Mouse (Mus musculus) neural tube, embryonic 12.5 days (tissue): Measurements from ENCODE around the gene Cd300ld2. TPM values are rescaled to one million over a fixed set of nuclear protein-coding genes. Genes with fewer than 3 reads are reported as not detected.
"Not testable (repeated sequence)": the region's sequence is repeated elsewhere in the genome, so short reads cannot be mapped to it uniquely, and the experiment has no call there.

ENCODE experiments used
- ATAC-seq: fragments of 200-750 bp; cut with Nextera tagmentation; 2 replicates; pipeline ENCODE4 v1.8.0; 2017; ENCODE audit warnings: low read depth, mild to moderate bottlenecking, moderate TSS enrichment, moderate library complexity; ENCODE audit not compliant: low FRiP score
- H3K27ac ChIP-seq: fragments of 300-500 bp; sonication (generic); 2 replicates; pipeline ENCODE4 v1.5.1; 2016
- H3K27me3 ChIP-seq: fragments of 300-500 bp; sonication (generic); replicated peaks from 2 replicates; pipeline ENCODE4 v1.6.1; 2016; ENCODE audit warnings: mild to moderate bottlenecking
- H3K36me3 ChIP-seq: fragments of 300-500 bp; sonication (generic); 2 replicates; pipeline ENCODE4 v1.6.1; 2016; ENCODE audit warnings: mild to moderate bottlenecking
- H3K4me1 ChIP-seq: fragments of 300-500 bp; sonication (generic); 2 replicates; pipeline ENCODE4 v1.6.1; 2016
- H3K4me2 ChIP-seq: fragments of 300-500 bp; sonication (generic); replicated peaks from 2 replicates; pipeline ENCODE4 v1.6.1; 2016; ENCODE audit warnings: mild to moderate bottlenecking
- H3K4me3 ChIP-seq: fragments of 300-500 bp; sonication (generic); 2 replicates; pipeline ENCODE4 v1.5.1; 2016
- H3K9ac ChIP-seq: fragments of 300-500 bp; sonication (generic); 2 replicates; pipeline ENCODE4 v1.6.1; 2016; ENCODE audit warnings: mild to moderate bottlenecking
- H3K9me3 ChIP-seq: fragments of 300-500 bp; sonication (generic); 2 replicates; pipeline ENCODE4 v1.6.1; 2016; ENCODE audit warnings: mild to moderate bottlenecking
- WGBS: fragments of 180-500 bp; shearing (Covaris S2); methylation state at CpG from one replicate; pipeline ENCODE4 v1.1.7; 2016; 5-methylcytosine and 5-hydroxymethylcytosine counted together
- polyA plus RNA-seq: library from polyadenylated mRNA; unstranded; fragments of >200 nt; fragmentation: Nextera tagmentation; extraction: Ambion mirVana; gene quantifications from 2 replicates; pipeline ENCODE4 v1.2.1, GENCODE M21; 2016

Gene Cd300ld2
- polyA plus RNA-seq, result not detected in 2 replicates

DNA sequence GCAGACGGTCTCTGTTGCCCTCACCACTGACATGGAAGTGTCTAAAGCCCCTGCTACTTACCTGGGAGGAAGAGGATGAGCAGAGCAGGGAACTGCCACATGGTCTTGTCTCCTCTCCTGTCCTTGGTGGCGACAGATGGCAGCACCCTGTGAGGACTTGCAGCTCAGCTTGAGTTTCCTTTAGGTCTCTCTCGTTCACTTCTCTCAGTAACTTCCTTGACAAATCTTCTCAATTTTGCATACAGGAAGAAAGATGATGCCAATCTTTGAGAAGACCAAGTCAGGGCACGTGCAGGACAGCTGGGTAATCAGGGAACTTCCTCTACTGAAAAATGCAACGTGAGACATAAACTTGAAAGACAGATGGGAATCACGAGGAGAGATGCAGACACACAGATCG is at the start of gene Cd300ld2:
Gene Cd300ld2, minus strand, starts transcription at position 101 of the 400 bp plus-strand sequence.
- H3K27me3 ChIP-seq, H3K4me1 ChIP-seq, H3K9me3 ChIP-seq, H3K36me3 ChIP-seq, H3K4me2 ChIP-seq, H3K27ac ChIP-seq, H3K9ac ChIP-seq, ATAC-seq, H3K4me3 ChIP-seq: not testable (repeated sequence)
- no CpG with 5 or more reads among the region's 7 CpGs for WGBS

DNA sequence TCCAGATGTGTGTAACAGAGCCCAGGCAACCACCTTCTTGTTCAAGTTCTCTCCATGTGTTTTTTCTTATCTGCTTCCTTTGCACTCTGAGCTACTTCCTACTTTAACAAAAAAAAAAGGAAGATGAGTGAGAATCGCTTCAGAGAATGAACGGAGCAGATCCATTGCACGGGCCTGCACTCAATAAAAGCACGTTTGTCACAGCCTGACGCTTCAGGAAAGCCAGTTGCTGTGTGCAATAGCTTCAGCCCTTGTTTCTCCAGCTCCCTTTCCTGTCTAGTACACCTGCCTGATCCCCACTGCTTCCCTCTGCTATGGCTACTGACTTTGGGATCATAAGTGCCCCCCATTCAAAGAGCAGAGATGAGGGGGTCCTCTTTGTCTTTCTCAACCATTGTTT is 46.1 kb upstream of the Cd300ld2 start, which contains the start of gene Cd300e:
Gene Cd300e, minus strand, starts transcription at position 101 of the 400 bp plus-strand sequence.
- no peak within 1 kb of the TSS for H3K27ac ChIP-seq
- no peaks in the 10 kb centered on the region for H3K9me3 ChIP-seq
- H3K36me3 ChIP-seq, result no peaks in the 10 kb centered on the region
- 33% methylated on average over 5 of the region's 5 CpGs for WGBS
- no peak for ATAC-seq
- no peak within 1 kb of the TSS for H3K4me2 ChIP-seq
- 0 out of 2 replicates have a peak, but pooled peaks cover 3% of the 10 kb centered on the region for H3K27me3 ChIP-seq
- no peaks in the 10 kb centered on the region for H3K4me1 ChIP-seq
- H3K4me3 ChIP-seq, result no peak within 1 kb of the TSS
- no peak within 1 kb of the TSS for H3K9ac ChIP-seq

DNA sequence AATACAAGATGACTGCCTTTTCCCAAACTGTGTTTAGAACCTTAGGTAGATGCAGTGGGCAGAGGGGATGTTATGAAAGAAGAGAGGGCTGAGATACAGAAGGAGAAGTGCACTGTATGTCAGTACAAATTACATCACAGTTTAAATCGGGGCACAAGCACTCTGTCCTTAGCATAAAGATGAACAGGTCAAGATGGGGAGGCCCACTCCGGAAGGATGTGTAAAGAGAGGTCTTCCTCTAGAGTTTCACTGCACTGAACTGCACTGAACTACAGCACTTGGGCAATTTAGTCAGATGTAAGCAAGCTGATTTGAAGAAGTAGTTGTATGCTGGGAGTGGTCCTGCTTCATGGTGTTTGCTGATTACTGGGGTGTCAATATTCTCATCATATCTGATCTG is 43.8 kb upstream of the Cd300ld2 start:
- 0 out of 2 replicates have a peak, but pooled peaks cover 3% of the 10 kb centered on the region for H3K27me3 ChIP-seq
- H3K27ac ChIP-seq, result no peak overlapping the region
- H3K36me3 ChIP-seq, result no peaks in the 10 kb centered on the region
- no peaks in the 10 kb centered on the region for H3K9me3 ChIP-seq
- WGBS, result 75% methylated on average over 2 of the region's 2 CpGs
- no peak overlapping the region for H3K9ac ChIP-seq
- no peak for ATAC-seq
- H3K4me1 ChIP-seq, result no peaks in the 10 kb centered on the region
- H3K4me3 ChIP-seq, result no peak overlapping the region
- H3K4me2 ChIP-seq, result no peak overlapping the region

DNA sequence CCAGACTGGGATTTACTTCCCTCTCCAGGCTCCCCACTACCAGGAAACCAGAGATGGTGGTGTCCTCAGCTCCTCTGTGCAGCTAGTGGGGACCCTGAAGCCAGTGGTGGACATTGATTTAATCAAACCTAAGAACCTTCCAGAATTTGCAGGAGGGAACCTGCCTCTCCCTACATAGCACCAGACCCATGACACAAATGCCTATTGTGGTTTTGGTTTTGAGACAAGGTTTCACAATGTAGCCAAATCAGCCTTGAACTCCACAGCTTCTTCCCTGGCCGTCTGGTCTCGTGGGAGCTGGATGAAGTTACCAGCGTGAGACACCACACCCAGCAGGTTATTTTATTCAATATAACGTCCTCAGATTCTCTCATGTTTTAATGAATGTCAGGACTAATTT is 42.7 kb upstream of the Cd300ld2 start:
- H3K36me3 ChIP-seq, result no peaks in the 10 kb centered on the region
- WGBS, result 80% methylated on average over 4 of the region's 4 CpGs
- no peak overlapping the region for H3K4me3 ChIP-seq
- ATAC-seq, result no peak
- H3K9me3 ChIP-seq, result no peaks in the 10 kb centered on the region
- no peaks in the 10 kb centered on the region for H3K27me3 ChIP-seq
- H3K4me1 ChIP-seq, result no peaks in the 10 kb centered on the region
- H3K27ac ChIP-seq, result no peak overlapping the region
- H3K9ac ChIP-seq, result no peak overlapping the region
- no peak overlapping the region for H3K4me2 ChIP-seq

DNA sequence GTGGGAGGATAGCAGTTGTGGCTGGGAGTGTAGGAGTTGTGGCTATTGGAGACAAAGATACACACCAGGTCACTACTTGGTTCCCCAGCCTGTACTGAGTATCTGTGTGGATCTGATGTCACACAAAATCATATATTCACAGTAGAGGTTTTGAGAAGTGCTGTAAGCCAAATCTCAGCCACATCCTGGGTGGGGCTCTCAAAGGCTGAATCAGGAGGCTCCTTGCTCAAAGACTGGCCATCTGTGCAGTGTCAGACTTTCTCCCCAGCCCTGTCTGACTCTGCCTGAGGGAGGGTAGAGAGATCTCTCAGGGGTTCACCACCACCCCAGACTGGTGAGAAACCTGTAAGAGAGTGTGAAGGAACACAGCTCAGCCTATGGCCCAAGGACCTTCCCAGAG is 38.5 kb upstream of the Cd300ld2 start:
- H3K4me2 ChIP-seq, result no peak overlapping the region
- H3K9ac ChIP-seq, result no peak overlapping the region
- no peaks in the 10 kb centered on the region for H3K9me3 ChIP-seq
- no peak overlapping the region for H3K4me3 ChIP-seq
- no peaks in the 10 kb centered on the region for H3K36me3 ChIP-seq
- H3K27ac ChIP-seq, result no peak overlapping the region
- ATAC-seq, result no peak
- H3K4me1 ChIP-seq, result no peaks in the 10 kb centered on the region
- no peaks in the 10 kb centered on the region for H3K27me3 ChIP-seq

DNA sequence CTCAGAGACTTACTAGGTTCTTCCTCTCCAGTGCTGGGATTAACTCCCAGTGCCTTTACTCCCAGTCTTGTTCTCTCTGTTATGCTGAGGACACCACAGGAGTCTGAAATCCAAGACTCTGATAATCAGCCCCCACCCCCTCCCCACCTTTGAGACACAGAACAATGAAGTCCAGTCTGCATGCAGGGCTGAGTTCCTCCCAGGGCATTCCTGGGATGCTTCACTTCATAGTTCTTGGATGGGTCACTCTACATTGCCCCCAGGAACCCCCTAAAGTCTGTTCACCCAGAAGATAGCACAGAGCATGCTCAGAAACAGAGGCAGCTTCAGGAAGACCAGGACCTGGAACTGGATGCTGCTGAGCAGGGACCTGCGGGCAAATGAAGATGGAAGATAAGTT is 37.0 kb upstream of the Cd300ld2 start:
- ATAC-seq, result no peak
- no peaks in the 10 kb centered on the region for H3K36me3 ChIP-seq

DNA sequence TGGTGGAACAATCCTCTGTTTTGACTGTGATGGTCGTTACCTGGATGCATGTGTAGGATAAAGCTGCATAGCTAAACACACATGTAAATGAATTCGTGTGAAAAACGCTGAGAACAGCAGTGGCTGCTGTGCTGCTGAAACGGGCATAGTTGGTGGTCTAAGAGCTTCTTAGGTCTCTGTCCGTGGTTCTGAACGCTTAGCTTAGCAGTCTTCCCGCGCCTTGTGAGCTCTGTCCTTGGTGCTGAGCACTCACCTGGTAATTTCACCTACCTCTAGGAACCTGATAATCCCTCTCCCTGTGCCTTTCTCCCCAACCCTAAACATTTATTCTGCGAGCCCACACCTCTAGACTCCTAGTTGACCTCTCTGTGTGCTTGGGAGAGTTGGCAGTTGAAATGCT is 36.2 kb upstream of the Cd300ld2 start:
- H3K27ac ChIP-seq, result no peak overlapping the region
- H3K9ac ChIP-seq, result no peak overlapping the region
- H3K4me1 ChIP-seq, result no peaks in the 10 kb centered on the region
- H3K36me3 ChIP-seq, result no peaks in the 10 kb centered on the region
- ATAC-seq, result no peak
- 2% methylated on average over 9 of the region's 9 CpGs for WGBS
- H3K4me3 ChIP-seq, result no peak overlapping the region
- no peaks in the 10 kb centered on the region for H3K27me3 ChIP-seq
- H3K9me3 ChIP-seq, result no peaks in the 10 kb centered on the region
- H3K4me2 ChIP-seq, result no peak overlapping the region

More for the DNA sequence above, 37.0 kb upstream of the Cd300ld2 start:
- no peaks in the 10 kb centered on the region for H3K4me1 ChIP-seq
- H3K9ac ChIP-seq, result no peak overlapping the region
- H3K4me2 ChIP-seq, result no peak overlapping the region
- H3K27me3 ChIP-seq, result no peaks in the 10 kb centered on the region
- no peak overlapping the region for H3K4me3 ChIP-seq
- no peaks in the 10 kb centered on the region for H3K9me3 ChIP-seq
- 88% methylated on average over 1 of the region's 1 CpGs for whole genome bisulfite sequencing
- no peak overlapping the region for H3K27ac ChIP-seq

DNA sequence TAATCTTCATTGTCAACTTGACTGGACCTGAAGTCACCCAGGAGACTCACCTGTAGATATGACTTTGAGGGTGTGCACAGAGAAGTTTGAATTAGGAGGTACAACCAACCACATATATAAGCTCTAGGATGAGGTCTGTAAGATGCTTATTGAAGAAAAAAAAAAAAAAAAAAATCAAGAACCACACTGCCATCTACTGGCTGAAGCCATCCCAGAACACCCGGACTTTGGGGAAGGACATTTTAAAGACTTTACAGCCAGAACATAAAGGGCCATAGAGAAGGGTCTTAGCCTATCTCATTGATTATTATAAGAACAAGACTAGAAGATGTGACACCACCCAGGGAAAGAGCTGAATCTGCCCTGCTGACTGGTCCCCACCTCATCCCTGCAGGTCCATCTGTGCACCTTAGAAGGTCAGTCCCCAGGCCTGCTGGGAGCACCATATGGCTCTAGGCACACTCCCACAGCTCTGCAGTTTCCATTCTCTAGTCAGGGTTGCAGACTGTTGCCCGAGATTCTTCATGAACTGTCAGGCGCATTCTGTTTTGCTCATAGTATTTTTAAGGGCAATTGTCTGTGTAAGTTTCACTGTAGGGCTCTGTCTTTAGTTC is 33.4 kb upstream of the Cd300ld2 start:
- no peak for ATAC-seq
- 50% methylated on average over 3 of the region's 3 CpGs for WGBS
- no peaks in the 10 kb centered on the region for H3K9me3 ChIP-seq
- H3K27me3 ChIP-seq, result no peaks in the 10 kb centered on the region
- H3K9ac ChIP-seq, result no peak overlapping the region
- no peak overlapping the region for H3K4me2 ChIP-seq
- no peaks in the 10 kb centered on the region for H3K36me3 ChIP-seq
- no peak overlapping the region for H3K27ac ChIP-seq
- H3K4me3 ChIP-seq, result no peak overlapping the region
- H3K4me1 ChIP-seq, result no peaks in the 10 kb centered on the region

DNA sequence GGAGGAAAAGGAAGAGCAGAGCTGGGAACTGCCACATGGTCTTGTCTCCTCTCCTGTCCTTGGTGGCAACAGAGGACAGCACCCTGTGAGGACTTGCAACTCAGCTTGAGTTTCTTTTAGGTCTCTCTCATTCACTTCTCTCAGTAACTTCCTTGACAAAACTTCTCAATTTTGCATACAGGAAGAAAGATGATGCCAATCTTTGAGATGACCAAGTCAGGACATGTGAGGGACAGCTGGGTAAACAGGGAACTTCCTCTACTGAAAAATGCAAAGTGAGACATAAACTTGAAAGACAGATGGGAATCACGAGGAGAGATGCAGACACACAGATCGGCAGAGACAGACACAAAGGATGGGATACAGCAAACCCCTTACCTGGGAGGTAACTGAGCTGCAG is 32.3 kb upstream of the Cd300ld2 start, which contains the start of gene Cd300ld3:
Gene Cd300ld3, minus strand, starts transcription at position 151 of the 400 bp plus-strand sequence.
- H3K27me3 ChIP-seq, result no peaks in the 10 kb centered on the region
- no peak for ATAC-seq
- H3K9me3 ChIP-seq, result no peaks in the 10 kb centered on the region
- H3K4me1 ChIP-seq, result no peaks in the 10 kb centered on the region
- no peaks in the 10 kb centered on the region for H3K36me3 ChIP-seq
- H3K27ac ChIP-seq, result no peak within 1 kb of the TSS
- H3K4me3 ChIP-seq, result no peak within 1 kb of the TSS
- H3K4me2 ChIP-seq, result no peak within 1 kb of the TSS
- 68% methylated on average over 2 of the region's 2 CpGs for WGBS
- H3K9ac ChIP-seq, result no peak within 1 kb of the TSS

DNA sequence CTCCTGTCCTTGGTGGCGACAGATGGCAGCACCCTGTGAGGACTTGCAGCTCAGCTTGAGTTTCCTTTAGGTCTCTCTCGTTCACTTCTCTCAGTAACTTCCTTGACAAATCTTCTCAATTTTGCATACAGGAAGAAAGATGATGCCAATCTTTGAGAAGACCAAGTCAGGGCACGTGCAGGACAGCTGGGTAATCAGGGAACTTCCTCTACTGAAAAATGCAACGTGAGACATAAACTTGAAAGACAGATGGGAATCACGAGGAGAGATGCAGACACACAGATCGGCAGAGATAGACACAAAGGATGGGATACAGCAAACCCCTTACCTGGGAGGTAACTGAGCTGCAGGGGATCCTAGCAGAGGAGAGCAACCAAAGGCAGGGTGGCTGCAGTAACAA is 21.7 kb upstream of the Cd300ld2 start, which contains the start of gene Cd300ld5:
Gene Cd300ld5, minus strand, starts transcription at position 101 of the 400 bp plus-strand sequence.
- H3K27me3 ChIP-seq, H3K9me3 ChIP-seq, H3K4me2 ChIP-seq, H3K27ac ChIP-seq, H3K9ac ChIP-seq, H3K4me3 ChIP-seq, ATAC-seq, H3K4me1 ChIP-seq, H3K36me3 ChIP-seq: not testable (repeated sequence)
- WGBS, result no CpG with 5 or more reads among the region's 6 CpGs

DNA sequence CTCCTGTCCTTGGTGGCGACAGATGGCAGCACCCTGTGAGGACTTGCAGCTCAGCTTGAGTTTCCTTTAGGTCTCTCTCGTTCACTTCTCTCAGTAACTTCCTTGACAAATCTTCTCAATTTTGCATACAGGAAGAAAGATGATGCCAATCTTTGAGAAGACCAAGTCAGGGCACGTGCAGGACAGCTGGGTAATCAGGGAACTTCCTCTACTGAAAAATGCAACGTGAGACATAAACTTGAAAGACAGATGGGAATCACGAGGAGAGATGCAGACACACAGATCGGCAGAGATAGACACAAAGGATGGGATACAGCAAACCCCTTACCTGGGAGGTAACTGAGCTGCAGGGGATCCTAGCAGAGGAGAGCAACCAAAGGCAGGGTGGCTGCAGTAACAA is 10.9 kb upstream of the Cd300ld2 start, which contains the start of gene Cd300ld4:
Gene Cd300ld4, minus strand, starts transcription at position 101 of the 400 bp plus-strand sequence.
- H3K4me2 ChIP-seq, H3K9me3 ChIP-seq, H3K27ac ChIP-seq, ATAC-seq, H3K27me3 ChIP-seq, H3K4me1 ChIP-seq, H3K9ac ChIP-seq, H3K36me3 ChIP-seq, H3K4me3 ChIP-seq: not testable (repeated sequence)
- WGBS, result no CpG with 5 or more reads among the region's 6 CpGs

DNA sequence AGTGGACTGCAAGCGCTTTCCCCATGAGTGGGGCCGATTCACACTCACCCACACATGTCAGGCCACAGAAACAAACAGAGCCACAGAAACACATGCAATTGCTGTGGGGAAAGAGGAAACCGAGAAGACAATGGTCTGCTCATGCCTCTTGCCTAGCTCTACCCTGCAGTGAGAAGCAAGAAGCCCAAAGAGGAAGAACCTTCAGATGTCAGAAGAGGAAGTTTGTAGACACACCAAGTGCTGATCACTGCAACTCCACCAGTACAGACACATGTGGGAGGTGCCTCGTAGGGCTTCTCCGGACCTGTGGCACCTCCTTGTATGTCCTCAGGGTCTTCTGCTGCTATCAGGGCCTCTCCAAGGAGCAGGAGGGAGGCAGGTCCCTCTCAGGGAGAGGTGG is 11.9 kb downstream of the Cd300ld2 start:
- Histone ChIP-seq H3K36me3 (no peaks in the 10 kb centered on the region), H3K27ac (no peak overlapping the region), H3K9me3 (no peaks in the 10 kb centered on the region), H3K4me1 (no peaks in the 10 kb centered on the region), H3K4me2 (no peak overlapping the region), H3K9ac (no peak overlapping the region), H3K4me3 (no peak overlapping the region), H3K27me3 (no peaks in the 10 kb centered on the region)
- 86% methylated on average over 5 of the region's 5 CpGs for WGBS
- ATAC-seq, result no peak

DNA sequence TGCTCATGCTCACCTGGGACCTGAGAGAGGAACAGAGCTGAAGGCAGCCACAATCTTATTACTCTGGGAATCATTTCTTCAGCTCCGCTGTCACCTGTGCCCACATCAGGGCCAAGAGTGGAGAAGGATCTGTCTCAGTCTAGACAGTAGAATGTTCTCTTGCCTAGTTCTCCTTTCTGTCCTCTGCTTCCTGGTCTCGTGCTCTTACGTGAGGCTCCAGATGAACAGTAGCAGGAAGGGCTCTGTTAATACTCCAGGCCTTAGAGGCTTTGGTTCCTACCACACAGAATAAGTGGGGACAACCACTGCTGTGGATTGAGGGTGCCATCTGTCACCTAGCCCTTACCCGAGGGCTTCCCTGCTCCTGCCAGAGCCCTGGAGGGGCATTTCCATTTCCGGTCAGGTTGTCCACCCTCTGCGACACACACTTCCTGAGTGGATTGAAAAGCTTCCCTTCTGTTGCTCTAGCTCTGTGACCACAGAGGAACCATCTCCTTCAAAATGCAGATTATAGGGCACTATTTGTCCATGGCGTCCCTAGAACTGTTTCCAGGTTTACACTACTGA is 14.4 kb downstream of the Cd300ld2 start, which contains the start of gene Cd300c2:
Gene Cd300c2, minus strand, starts transcription at position 407 of the 567 bp plus-strand sequence.
- H3K9me3 ChIP-seq, result no peaks in the 10 kb centered on the region
- H3K9ac ChIP-seq, result no peak within 1 kb of the TSS
- H3K4me2 ChIP-seq, result no peak within 1 kb of the TSS
- no peak within 1 kb of the TSS for H3K4me3 ChIP-seq
- no peaks in the 10 kb centered on the region for H3K36me3 ChIP-seq
- H3K27ac ChIP-seq, result no peak within 1 kb of the TSS
- H3K27me3 ChIP-seq, result 0 out of 2 replicates have a peak, but pooled peaks cover 5% of the 10 kb centered on the region
- 93% methylated on average over 7 of the region's 7 CpGs for WGBS
- H3K4me1 ChIP-seq, result no peaks in the 10 kb centered on the region
- ATAC-seq, result no peak
